Mouse (Mus musculus): ENCODE measurements around the gene Ces3a. TPM values are rescaled to one million over a fixed set of nuclear protein-coding genes. Genes with fewer than 3 reads are reported as not detected.
"Not testable (repeated sequence)": the region's sequence is repeated elsewhere in the genome, so short reads cannot be mapped to it uniquely, and the experiment has no call there.

Ces3a gene
- total RNA-seq, 2 experiments from 2014 or later: not detected

DNA sequence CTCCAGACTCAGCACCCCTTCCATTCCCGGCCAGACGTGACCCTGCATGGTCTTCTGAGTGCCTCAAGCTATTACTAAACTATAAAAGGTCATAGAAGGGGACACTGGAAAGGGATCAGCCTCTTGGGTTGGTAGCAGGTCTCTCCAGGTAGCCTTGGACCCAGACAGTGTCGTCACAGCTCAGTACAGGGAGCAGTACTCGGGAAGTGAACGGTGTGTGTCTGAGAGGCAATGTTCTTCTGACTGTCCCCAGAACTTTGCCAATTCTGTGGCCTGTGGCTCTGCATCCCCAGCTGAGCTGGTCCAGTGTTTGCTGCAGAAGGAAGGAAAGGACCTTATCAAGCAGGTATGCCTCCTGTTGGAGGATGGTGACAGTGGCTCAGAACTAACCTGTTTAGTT, 39.8 kb downstream of the Ces3a start:
- DNase-seq (ENCODE audit: low spot score in 2 of 2); intact Hi-C loops (cut with DNase I): not testable (repeated sequence)

DNA sequence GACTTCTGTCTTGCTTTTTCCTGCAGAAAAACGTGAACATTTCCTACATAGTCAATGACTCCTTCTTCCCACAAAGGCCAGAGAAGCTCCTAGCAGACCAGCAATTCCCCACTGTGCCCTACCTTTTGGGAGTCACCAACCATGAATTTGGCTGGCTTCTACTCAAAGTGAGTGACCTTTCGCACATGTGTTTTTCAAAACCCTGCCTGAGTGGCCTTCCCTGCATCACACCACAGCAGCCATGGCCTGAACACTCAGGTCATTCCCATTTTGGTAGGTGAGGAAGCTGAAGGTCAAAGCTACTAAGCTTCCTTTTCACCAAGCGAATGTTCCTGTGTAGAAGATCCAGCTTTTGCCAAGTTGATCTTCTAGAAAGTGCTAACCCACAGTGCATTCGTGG, 40.2 kb downstream of the Ces3a start:
- no peak for DNase-seq (ENCODE audit: low spot score in 2 of 2)
- intact Hi-C loops (cut with DNase I): no loop called here

DNA sequence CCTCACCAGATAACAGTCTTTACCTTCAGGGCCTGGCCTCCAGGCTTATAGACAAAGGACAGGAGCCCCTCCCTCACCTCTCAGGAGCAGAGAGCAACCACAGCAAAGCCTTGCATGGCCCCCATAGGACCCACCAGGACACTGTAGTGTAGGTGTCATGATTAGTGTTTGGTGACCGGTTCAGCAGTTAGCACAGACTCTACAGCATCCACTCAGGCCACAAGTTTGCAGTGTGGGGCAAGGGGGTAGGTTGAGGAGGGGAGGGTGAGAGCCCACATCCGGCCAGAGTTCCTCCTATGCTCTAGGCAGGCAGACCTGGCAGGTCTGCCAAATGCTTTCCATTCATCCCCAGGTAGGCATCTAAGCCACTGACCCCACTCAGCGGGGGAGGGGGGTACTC, 45.6 kb downstream of the Ces3a start:
- DNase-seq (ENCODE audit: low spot score in 2 of 2): no peak
- intact Hi-C loops (cut with DNase I): no loop called here

DNA sequence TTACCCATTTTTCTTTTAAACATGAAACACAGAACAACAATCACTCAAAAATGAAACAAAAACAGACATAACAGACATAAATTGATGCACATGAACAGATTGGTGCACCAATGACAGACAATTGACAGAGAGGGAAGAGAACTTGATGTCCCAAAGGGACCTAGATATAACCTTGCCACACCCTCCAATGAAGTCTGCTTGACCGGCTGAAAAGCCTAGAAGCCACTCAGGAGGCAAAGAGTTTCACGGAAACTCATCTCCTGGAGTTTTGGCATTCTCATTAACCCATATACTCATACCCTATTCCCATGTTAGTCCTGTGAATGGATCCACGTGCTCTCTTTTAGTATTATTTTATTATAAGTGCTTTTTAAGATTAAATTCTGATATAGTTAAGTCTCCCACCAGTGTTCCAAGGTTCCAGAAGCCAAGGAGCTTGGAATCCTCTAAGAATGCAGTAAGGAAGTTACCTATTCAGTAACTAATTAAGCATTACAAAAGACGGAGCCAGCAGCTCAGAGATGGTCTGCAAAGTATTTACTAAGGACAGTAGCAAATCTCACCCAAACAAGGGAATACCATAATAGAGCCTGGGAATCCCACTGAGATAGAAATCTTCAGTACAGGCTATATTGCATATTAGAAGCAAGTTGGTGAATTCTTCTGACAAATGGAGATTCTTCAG, 53.8 kb downstream of the Ces3a start:
- DNase-seq (ENCODE audit: low spot score in 2 of 2); intact Hi-C loops (cut with DNase I): not testable (repeated sequence)

DNA sequence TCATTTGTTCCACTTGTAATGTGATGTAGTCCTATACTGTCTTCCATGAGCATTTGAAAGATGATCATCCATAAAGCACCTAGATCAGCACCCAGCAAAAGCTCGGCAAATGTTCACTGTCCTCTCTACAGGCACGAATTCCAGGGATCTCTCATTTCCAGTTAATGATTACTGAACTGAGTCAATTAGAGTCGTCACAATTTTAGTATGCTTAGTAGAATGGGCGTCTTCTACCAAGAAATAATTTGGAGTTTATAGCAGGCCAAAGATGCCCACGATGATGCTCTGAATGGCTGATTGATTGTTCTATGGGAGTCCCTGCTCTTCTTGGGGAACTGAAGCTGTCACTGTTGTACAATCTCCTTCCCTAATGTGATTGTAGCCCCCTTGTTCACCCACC, 55.3 kb downstream of the Ces3a start:
- intact Hi-C loops (cut with DNase I): not testable (repeated sequence)

DNA sequence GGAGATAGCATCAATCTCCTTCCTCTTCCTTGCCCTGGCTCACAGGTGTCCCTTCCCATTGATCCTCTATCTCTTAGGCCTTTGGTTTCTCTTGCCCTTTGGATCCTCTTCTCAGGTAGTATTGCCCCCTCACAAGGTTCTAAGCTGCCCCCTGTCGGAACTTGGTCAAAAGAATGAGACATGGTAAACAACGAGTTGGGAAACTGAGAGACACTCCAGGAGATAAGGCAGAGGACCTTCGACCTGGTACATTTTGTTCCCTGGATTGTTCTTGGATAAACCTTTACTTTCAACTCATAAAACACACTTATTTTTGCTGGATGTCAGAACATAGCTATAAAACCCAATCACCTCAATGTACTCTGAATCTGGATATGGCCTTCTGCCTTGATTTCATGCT, 55.8 kb downstream of the Ces3a start:
- no peak for DNase-seq (ENCODE audit: low spot score in 2 of 2)
- intact Hi-C loops (cut with DNase I): no loop called here

More for the DNA sequence above, 55.3 kb downstream of the Ces3a start:
- not testable (repeated sequence) for DNase-seq (ENCODE audit: low spot score in 2 of 2)

Other genes starting within 250 kb of the Ces3a start
- gene Ces2b, start 217.0 kb upstream of the Ces3a start, total RNA-seq (2021): under 1 TPM; 0.16 to 0.46 TPM
- gene Ces2c, start 201.5 kb upstream of the Ces3a start, total RNA-seq (2021): not detected
- not detected for gene Ces2e, start 122.3 kb upstream of the Ces3a start, total RNA-seq (2021)
- not detected for gene Ces2f, start 101.2 kb upstream of the Ces3a start, total RNA-seq (2021)
- under 1 TPM; 0.16 to 0.30 TPM for gene Ces2g, start 86.9 kb upstream of the Ces3a start, total RNA-seq (2021)
- not detected for gene Ces2h, start 47.7 kb upstream of the Ces3a start, total RNA-seq (2021)
- not detected for gene Ces3b, start 35.2 kb downstream of the Ces3a start, total RNA-seq (2021)
- gene Ces4a, start 83.2 kb downstream of the Ces3a start, total RNA-seq (2021): not detected
- gene Cbfb, start 122.1 kb downstream of the Ces3a start, total RNA-seq (2021): 10 to 100 TPM; 20.3 to 22.1 TPM
- 10 to 100 TPM; 37.6 to 38.1 TPM for gene D230025D16Rik, start 176.5 kb downstream of the Ces3a start, total RNA-seq (2021)
- 1 to 10 TPM; 2.1 to 2.4 TPM for gene B3gnt9, start 206.6 kb downstream of the Ces3a start, total RNA-seq (2021)
- gene Tradd, start 216.0 kb downstream of the Ces3a start, total RNA-seq (2021): 1 to 10 TPM; 5.5 to 5.7 TPM
- gene Fbxl8, start 216.0 kb downstream of the Ces3a start, total RNA-seq (2021): under 1 TPM; 0.57 to 0.85 TPM
- 1 to 10 TPM; 6.9 to 7.9 TPM for gene Hsf4, start 221.2 kb downstream of the Ces3a start, total RNA-seq (2021)
- gene Nol3, start 227.5 kb downstream of the Ces3a start, total RNA-seq (2021): 1 to 10 TPM; 7.7 TPM
- 10 to 100 TPM; 25.4 to 29.1 TPM for gene 4931428F04Rik, start 241.3 kb downstream of the Ces3a start, total RNA-seq (2021)
- gene Exoc3l, start 247.5 kb downstream of the Ces3a start, total RNA-seq (2021): 1 to 10 TPM; 1.4 to 1.8 TPM
- 10 to 100 TPM; 32.9 to 35.1 TPM for gene E2f4, start 249.1 kb downstream of the Ces3a start, total RNA-seq (2021)

Measured in left cerebral cortex, postnatal 25 days (tissue).